Mouse (Mus musculus) hindbrain, embryonic 13.5 days (tissue): Measurements from ENCODE around the gene Eci2. TPM values are rescaled to one million over a fixed set of nuclear protein-coding genes. Genes with fewer than 3 reads are reported as not detected.
"Not testable (repeated sequence)": the region's sequence is repeated elsewhere in the genome, so short reads cannot be mapped to it uniquely, and the experiment has no call there.

Experiments
- ATAC-seq: fragments of 200-750 bp; cut with Nextera tagmentation; 2 replicates; pipeline ENCODE4 v1.8.0; 2017; ENCODE audit warnings: moderate TSS enrichment; ENCODE audit not compliant: low FRiP score
- H3K27ac ChIP-seq: fragments of 300-500 bp; sonication (generic); 2 replicates; pipeline ENCODE4 v1.5.1; 2015; ENCODE audit warnings: inconsistent platforms, mild to moderate bottlenecking, moderate library complexity
- H3K27me3 ChIP-seq: fragments of 300-500 bp; sonication (generic); 2 replicates; pipeline ENCODE4 v1.6.1; 2015; ENCODE audit warnings: mild to moderate bottlenecking, inconsistent platforms
- H3K36me3 ChIP-seq: fragments of 300-500 bp; sonication (generic); 2 replicates; pipeline ENCODE4 v1.6.1; 2015; ENCODE audit warnings: mild to moderate bottlenecking, inconsistent platforms
- H3K4me1 ChIP-seq: fragments of 300-500 bp; sonication (generic); replicated peaks from 2 replicates; pipeline ENCODE4 v1.6.1; 2015; ENCODE audit warnings: inconsistent platforms
- H3K4me2 ChIP-seq: fragments of 300-500 bp; sonication (generic); 2 replicates; pipeline ENCODE4 v1.6.1; 2015; ENCODE audit warnings: inconsistent platforms, mild to moderate bottlenecking, moderate library complexity
- H3K4me3 ChIP-seq: fragments of 300-500 bp; sonication (generic); 2 replicates; pipeline ENCODE4 v1.5.1; 2015; ENCODE audit warnings: mild to moderate bottlenecking, inconsistent platforms
- H3K9ac ChIP-seq: fragments of 300-500 bp; sonication (generic); 2 replicates; pipeline ENCODE4 v1.6.1; 2015; ENCODE audit warnings: mild to moderate bottlenecking, inconsistent platforms
- H3K9me3 ChIP-seq: fragments of 300-500 bp; sonication (generic); 2 replicates; pipeline ENCODE4 v1.6.1; 2016; ENCODE audit warnings: inconsistent platforms
- WGBS: fragments of 180-500 bp; shearing (Covaris S2); methylation state at CpG from one replicate; pipeline ENCODE4 v1.1.7; 2015; 5-methylcytosine and 5-hydroxymethylcytosine counted together
- polyA plus RNA-seq: library from polyadenylated mRNA; unstranded; fragments of >200 nt; fragmentation: Nextera tagmentation; extraction: Ambion mirVana; gene quantifications from 2 replicates; pipeline ENCODE4 v1.2.1, GENCODE M21; 2015

Gene Eci2
- polyA plus RNA-seq, 1 experiment from 2014 or later, result 115 TPM

DNA sequence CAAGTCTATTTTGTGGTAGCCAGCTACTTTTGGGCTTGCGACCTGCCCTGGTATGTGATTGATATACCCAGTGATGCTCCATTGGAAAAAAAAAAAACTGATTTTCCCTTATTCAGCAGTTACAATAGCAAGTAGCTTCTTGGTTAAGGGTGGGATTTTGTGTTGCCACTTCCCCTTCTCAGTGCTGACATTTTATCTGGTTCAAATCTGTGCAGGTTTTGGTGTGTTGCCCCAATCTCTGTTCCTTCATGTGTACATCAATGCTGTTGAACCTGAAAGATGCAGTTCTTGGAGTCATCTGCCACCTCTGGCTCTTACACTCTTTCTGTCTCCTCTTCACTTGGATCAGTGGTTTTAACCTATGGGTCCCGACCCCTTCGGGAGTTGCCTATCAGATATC, 1.5 kb upstream of the Eci2 start:
- H3K27ac ChIP-seq, result no peak overlapping the region
- no peak for ATAC-seq

DNA sequence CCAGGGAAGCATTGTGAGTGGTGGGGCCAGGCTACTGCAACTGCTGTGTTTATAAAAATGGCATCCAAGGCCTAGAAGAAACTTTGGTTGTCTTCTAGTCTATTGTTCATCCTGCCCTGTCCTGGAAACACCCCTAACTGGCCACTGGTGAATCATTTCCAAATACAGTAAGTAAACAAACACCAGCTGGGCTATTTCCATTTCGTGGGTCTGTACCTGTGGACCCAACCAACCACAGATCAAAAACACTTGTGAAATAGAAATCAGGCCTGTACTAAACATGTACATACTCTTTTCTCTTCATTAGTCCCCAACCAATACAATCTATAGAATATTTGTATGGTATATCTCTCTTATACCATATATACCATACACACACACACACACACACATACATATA, 3.5 kb downstream of the Eci2 start:
- ATAC-seq, H3K36me3 ChIP-seq: not testable (repeated sequence)
- WGBS, result 60% methylated on average over 1 of the region's 1 CpGs

More for the DNA sequence above, 1.5 kb upstream of the Eci2 start:
- 91% methylated on average over 3 of the region's 3 CpGs for WGBS
- Histone ChIP-seq H3K4me3 (no peak overlapping the region), H3K36me3 (no peaks in the 10 kb centered on the region), H3K27me3 (no peaks in the 10 kb centered on the region), H3K9me3 (no peaks in the 10 kb centered on the region), H3K4me2 (no peak overlapping the region), H3K4me1 (no peaks in the 10 kb centered on the region), H3K9ac (no peak overlapping the region)

DNA sequence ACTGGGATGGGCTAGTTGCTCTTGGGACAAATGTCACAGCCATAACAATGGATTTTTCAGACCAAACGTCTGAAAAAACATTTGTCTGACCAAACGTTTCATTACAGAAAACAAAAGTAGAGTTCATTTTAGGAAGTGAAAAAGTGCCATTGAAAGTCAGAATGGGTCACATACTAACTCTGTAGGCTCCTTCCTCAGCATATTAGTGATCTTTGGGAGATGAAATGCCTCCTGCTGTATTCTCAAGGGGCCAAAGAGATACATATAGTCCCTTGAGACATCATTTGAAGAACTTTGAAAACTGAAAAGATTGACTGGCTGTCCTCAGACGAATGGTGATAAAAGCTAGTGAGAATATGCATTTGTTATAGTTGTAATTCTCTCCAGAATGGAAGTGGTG, 6.5 kb downstream of the Eci2 start:
- Histone ChIP-seq H3K36me3 (no peaks in the 10 kb centered on the region), H3K9ac (no peak overlapping the region), H3K27me3 (no peaks in the 10 kb centered on the region), H3K4me2 (no peak overlapping the region), H3K27ac (no peak overlapping the region), H3K9me3 (no peaks in the 10 kb centered on the region), H3K4me1 (no peaks in the 10 kb centered on the region), H3K4me3 (no peak overlapping the region)
- 77% methylated on average over 3 of the region's 3 CpGs for WGBS
- ATAC-seq, result no peak

More for the DNA sequence above, 3.5 kb downstream of the Eci2 start:
- not testable (repeated sequence) for H3K27ac ChIP-seq, H3K4me3 ChIP-seq, H3K27me3 ChIP-seq, H3K4me2 ChIP-seq, H3K4me1 ChIP-seq, H3K9me3 ChIP-seq, H3K9ac ChIP-seq

DNA sequence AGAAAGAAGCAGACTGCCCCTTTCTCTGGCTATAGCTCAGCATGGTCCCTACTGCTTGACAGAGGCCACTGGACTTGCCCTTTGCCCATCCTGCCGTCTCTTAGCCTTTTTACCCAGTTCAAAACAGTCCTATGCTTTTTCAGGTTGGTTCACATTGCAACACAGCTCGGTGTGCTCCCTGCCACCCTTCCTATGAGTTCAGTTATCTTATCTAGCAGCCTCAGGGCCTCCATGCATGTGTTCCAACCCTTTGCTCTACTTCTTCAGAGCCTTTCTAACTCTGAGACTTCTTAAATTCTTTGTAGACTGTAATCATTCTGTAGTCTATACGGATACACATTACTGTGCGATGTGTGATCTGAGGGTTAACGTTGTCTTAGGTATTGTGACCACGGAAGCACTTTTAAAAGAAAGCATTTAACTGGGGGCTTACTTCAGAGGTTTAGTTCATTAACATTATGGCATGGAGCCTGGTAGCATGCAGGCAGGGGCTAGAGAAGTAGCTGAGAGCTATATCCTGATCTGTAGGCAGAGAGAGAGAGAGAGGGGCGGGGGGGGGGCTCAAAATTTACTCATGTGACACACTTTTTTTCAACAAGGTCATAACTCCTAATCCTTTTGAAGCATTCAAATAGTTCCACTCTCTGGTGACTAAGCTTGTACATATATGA, 7.9 kb downstream of the Eci2 start:
- H3K9ac ChIP-seq, result no peak overlapping the region
- WGBS, result 86% methylated on average over 7 of the region's 7 CpGs

DNA sequence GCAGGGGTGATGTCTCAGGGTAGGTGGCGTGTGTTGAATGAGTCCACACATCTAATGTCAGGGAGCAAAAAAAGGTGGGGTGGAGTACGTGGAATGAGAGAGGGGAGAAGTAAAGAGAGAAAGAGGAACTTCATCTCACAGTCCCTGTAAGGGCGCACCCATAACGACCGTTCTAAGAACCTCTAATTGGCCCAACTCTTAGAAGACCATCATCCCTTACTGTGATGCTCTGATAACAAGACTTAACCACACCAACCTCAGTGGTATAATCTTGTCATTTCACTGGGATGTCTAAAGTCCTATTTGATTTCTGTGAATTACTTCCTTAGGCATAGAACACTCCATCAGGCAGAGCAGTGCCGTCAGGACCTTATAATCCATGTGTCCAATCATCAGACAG, 9.5 kb downstream of the Eci2 start:
- Histone ChIP-seq H3K27ac (no peak overlapping the region), H3K4me2 (no peak overlapping the region), H3K4me3 (no peak overlapping the region), H3K9me3 (no peaks in the 10 kb centered on the region), H3K27me3 (no peaks in the 10 kb centered on the region), H3K4me1 (no peaks in the 10 kb centered on the region), H3K9ac (no peak overlapping the region), H3K36me3 (no peaks in the 10 kb centered on the region)
- WGBS, result 89% methylated on average over 6 of the region's 6 CpGs
- no peak for ATAC-seq

More for the DNA sequence above, 7.9 kb downstream of the Eci2 start:
- Histone ChIP-seq H3K4me1 (no peaks in the 10 kb centered on the region), H3K36me3 (no peaks in the 10 kb centered on the region), H3K4me2 (no peak overlapping the region), H3K4me3 (no peak overlapping the region), H3K27me3 (no peaks in the 10 kb centered on the region), H3K27ac (no peak overlapping the region), H3K9me3 (no peaks in the 10 kb centered on the region)
- ATAC-seq, result no peak

DNA sequence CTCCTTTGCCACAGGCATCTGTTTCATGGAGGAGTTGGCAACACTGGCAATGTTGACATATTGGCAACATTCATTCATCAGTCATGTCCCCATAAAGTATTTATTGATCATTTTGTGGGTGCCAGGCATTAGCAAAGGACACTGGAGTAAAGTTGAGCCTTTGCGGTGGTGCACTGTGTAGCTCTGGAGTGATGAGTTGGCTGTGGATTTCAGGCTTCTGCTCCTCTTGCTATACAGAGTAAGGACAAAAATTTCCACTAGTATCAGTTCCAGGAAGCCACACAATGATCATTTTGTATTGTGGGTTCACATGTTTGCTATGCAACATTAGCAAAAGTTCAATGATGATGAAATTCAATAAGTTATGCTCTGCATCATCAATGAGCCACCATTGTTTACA, 10.8 kb downstream of the Eci2 start:
- Histone ChIP-seq H3K4me2 (no peak overlapping the region), H3K36me3 (no peaks in the 10 kb centered on the region), H3K9ac (no peak overlapping the region), H3K9me3 (no peaks in the 10 kb centered on the region), H3K4me1 (no peaks in the 10 kb centered on the region), H3K4me3 (no peak overlapping the region), H3K27me3 (no peaks in the 10 kb centered on the region), H3K27ac (no peak overlapping the region)
- 94% methylated on average over 1 of the region's 1 CpGs for WGBS
- ATAC-seq, result no peak

DNA sequence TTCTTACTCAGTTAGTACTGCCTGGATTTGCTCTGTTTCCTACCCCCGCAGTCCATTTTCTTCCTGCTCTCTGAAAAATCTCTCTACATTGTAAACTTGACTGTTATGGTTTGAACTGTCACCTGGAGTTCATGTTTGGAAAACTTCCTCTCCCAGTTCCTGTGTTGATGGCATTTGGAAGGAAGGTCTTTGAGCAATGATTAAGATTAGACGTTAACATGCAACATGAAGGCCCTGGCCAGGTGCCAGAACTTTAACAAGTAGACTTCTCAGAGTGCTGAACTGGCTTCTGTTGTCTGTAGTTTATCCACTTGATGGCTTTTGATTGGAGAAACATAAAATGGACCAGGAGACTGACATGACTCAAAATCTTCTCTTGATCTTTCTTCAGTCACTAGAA, 31.0 kb downstream of the Eci2 start:
- Histone ChIP-seq H3K27ac (no peak overlapping the region), H3K36me3 (no peaks in the 10 kb centered on the region), H3K9ac (no peak overlapping the region), H3K4me2 (no peak overlapping the region), H3K4me1 (peaks cover 31% of the 10 kb centered on the region), H3K9me3 (peaks cover 8% of the 10 kb centered on the region; the same call in 1 of the 2 replicates), H3K4me3 (no peak overlapping the region), H3K27me3 (no peaks in the 10 kb centered on the region)
- WGBS, result 81% methylated on average over 2 of the region's 2 CpGs
- no peak for ATAC-seq

DNA sequence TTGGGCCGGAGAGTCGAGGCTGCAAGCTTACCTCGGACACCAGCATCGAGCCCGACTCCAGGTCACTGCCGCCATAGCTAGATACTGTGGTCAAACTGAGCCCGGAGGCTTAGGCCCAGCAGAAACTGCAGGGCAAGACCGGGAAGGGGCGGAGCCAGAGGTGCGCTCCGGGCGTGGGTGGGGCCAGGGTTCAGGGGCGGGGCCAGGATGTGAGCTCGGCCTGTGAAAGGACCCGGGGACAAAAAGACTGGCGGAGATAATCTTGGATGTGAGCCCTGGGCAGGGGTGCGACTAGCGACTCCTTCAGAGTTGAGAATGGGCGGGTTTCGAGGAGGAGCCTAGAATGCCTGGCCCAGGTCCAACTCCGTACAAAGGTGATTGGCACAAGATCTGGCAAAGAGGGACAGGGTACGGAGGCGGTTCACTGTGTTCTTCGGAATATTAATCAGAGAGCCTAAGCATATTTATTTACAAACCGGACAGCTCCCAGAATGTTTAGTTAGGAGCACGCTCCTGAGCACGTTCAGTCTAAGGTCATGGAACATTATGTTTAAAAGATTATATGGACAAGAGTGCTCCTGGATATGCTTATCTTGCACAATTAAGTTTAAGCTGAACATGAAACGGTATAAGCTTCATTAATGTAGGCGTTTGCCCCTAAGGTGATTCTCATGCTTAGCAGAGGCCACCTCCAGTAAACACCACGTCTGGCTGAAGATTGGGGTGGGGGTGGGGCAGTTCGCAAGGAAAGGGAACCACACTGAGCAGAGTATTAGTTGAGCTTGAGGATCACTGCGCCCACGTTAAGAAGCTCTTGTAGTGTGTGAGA, 32.7 kb downstream of the Eci2 start:
- Histone ChIP-seq H3K4me3 (peak overlapping the region; percentile 63), H3K27ac (peak overlapping the region; percentile 87), H3K27me3 (no peaks in the 10 kb centered on the region), H3K9me3 (peaks cover 8% of the 10 kb centered on the region; the same call in 1 of the 2 replicates), H3K4me1 (peaks cover 31% of the 10 kb centered on the region), H3K36me3 (peaks cover 13% of the 10 kb centered on the region), H3K9ac (peak overlapping the region; percentile 83), H3K4me2 (peak overlapping the region; percentile 68)
- 2% methylated on average over 33 of the region's 33 CpGs for WGBS
- peak; percentile 98 for ATAC-seq

DNA sequence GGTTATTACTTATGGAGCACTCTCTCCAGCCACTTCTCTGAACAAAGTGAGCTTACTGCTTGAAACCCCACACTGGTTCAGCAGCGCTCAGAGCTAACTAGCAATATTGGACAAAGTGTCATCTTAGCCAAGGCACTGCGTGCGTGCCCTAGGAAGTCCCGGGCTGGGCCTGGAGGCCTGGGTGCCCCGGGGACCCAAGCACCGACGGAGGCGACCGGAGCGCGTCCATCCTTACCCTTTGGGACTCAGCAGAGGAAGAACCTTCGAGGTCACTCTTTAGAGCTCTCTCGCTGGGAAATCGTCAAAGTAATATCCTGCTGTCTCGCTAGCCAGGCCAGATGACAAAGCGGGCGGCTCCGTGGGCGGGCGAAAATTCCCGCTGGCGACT, 33.3 kb downstream of the Eci2 start:
- Histone ChIP-seq H3K36me3 (peaks cover 19% of the 10 kb centered on the region), H3K27me3 (no peaks in the 10 kb centered on the region), H3K4me3 (peak overlapping the region; percentile 63), H3K4me1 (peaks cover 31% of the 10 kb centered on the region), H3K9ac (peak overlapping the region; percentile 83), H3K4me2 (peak overlapping the region; percentile 68), H3K27ac (peak overlapping the region; percentile 87), H3K9me3 (peaks cover 7% of the 10 kb centered on the region; the same call in 1 of the 2 replicates)
- peak; percentile 72 for ATAC-seq
- under 1% methylated on average over 22 of the region's 22 CpGs for WGBS

DNA sequence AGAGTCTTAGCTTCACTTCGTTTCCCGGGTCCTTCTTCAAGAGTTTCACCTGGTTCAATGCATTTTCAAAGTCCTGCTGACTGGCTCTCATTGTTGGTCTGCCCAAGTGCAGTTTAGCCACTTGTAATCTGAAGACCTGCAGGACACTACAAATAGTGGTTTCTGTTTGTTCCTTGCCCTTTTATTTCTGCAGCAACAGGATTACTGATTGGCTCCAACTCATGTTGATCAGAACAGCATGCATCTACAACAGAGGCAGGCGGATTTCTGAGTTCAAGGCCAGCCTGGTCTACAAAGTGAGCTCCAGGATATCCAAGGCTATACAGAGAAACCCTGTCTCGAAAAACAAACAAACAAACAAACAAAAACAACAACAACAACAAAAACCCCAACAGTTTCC, 33.8 kb downstream of the Eci2 start:
- H3K4me2 ChIP-seq, result peak overlapping the region; percentile 68
- peaks cover 31% of the 10 kb centered on the region for H3K4me1 ChIP-seq
- H3K36me3 ChIP-seq, result peaks cover 24% of the 10 kb centered on the region
- peaks cover 2% of the 10 kb centered on the region; the same call in 1 of the 2 replicates for H3K9me3 ChIP-seq
- no peaks in the 10 kb centered on the region for H3K27me3 ChIP-seq
- ATAC-seq, result no peak
- peak overlapping the region; percentile 63 for H3K4me3 ChIP-seq
- no peak overlapping the region for H3K27ac ChIP-seq
- WGBS, result 85% methylated on average over 4 of the region's 4 CpGs
- H3K9ac ChIP-seq, result peak overlapping the region; percentile 83

DNA sequence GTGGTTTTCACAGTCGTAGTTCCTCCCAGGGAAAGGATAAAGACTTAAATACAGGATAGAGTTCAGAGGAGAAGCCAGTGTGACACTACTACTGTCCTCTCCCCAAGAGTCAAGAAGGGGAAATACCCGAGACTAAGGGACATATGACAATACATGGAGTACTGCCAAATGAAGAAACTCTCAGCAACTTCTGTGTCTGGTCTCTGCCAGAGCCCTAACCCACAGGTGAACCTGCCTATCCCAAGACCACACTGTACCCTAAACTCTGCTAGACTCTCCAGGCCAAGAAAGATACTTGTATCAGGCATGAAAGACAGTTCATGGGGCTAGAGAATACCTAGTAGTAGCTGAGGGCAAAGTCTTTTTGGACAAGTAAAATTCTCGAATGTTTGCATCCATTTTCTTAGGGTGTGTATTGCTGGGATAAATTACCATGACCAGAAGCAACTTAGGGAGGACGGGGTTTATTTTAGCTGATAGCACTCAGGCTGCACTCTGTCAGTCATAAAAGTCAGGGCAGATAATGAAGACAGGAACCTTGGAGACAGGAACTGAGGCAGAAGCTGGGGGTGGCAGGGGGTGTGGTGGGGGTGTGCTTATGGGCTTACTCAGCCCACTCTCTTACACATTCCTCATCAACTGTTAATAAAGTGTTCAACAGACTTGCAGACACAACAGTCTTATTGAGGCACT, 35.2 kb downstream of the Eci2 start:
- no peak for ATAC-seq
- WGBS, result 74% methylated on average over 4 of the region's 4 CpGs
- H3K4me3 ChIP-seq, result no peak overlapping the region
- H3K9ac ChIP-seq, result no peak overlapping the region
- peak overlapping the region; percentile 23 for H3K4me2 ChIP-seq
- H3K4me1 ChIP-seq, result peaks cover 31% of the 10 kb centered on the region
- H3K36me3 ChIP-seq, result peaks cover 37% of the 10 kb centered on the region
- H3K27ac ChIP-seq, result no peak overlapping the region
- H3K27me3 ChIP-seq, result no peaks in the 10 kb centered on the region
- no peaks in the 10 kb centered on the region for H3K9me3 ChIP-seq

DNA sequence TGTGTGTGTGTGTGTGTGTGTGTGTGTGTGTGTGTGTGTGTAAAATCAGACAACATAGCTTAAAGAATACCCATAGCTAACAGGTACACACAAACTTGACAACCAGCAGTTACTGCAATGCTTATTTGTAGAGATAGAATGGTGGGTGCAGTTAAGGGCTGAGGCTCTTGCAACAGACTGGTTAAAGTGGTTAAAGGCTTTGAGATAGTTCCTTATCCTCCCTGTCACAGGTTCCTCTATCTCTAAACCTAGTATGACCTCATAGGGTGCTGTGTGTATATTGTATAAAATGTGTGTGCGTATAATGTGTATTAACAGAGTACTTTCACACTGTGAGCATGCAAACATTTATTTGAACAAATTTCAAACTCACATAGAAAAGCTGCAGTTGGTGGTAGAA, 43.4 kb downstream of the Eci2 start:
- H3K36me3 ChIP-seq, result peaks cover 92% of the 10 kb centered on the region
- H3K9ac ChIP-seq, H3K27me3 ChIP-seq, H3K27ac ChIP-seq, H3K4me1 ChIP-seq, ATAC-seq, H3K4me2 ChIP-seq, H3K9me3 ChIP-seq, H3K4me3 ChIP-seq: not testable (repeated sequence)
- 95% methylated on average over 1 of the region's 1 CpGs for WGBS
